Mouse (Mus musculus) brain, embryonic 14.5 days (tissue): ENCODE measurements around the gene Foxn1.

Experiments
- CTCF ChIP-seq: fragments of 200-500 bp; IDR thresholded peaks from 2 replicates; pipeline ENCODE4 v1.5.1; 2012; ENCODE audit warnings: inconsistent platforms, mild to moderate bottlenecking, moderate library complexity, borderline replicate concordance; ENCODE audit not compliant: insufficient read depth, insufficient read length; ENCODE audit errors: extremely low read depth
- POLR2A ChIP-seq: fragments of 200-500 bp; IDR thresholded peaks from 2 replicates; pipeline ENCODE4 v1.6.1; 2012; ENCODE audit warnings: mild to moderate bottlenecking, inconsistent platforms, borderline replicate concordance; ENCODE audit not compliant: poor library complexity, insufficient read depth, insufficient read length, severe bottlenecking; ENCODE audit errors: extremely low read depth

DNA sequence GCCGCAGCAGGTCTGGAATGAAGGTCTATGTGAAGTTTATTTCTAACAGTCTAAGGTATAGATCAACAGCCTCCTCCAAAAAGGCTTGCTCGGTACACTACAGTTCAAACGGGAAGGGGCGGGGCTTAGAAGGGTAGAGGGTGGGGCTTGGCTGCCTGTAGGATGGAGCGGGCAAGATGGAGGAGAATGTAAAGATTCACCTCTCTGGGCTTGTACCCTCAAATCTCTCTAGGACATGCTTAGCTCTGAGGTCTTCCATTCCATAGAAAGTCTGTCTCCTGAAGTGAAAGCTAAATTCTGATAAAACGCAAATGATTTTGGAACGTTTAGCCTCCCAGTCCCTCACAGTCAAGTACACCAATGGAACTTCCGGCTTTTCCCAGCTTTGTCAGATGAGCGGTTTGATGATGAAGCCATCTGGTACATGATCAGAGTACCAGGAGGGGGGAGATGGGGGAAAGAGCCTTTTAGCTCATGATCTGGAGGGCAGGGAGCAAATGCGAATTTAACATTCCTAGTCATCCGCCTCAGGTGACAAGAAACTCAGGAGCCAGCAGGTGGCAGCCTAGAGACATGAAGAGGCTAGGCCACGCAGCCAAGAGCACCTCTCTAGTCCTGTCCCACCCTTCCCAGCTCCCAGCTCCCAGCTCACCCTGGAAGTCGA is 26.1 kb downstream of the Foxn1 start:
- no peak for TF ChIP-seq POLR2A
- peak; percentile 71 for TF ChIP-seq CTCF
